Mouse (Mus musculus) T-helper 2 cell (primary cell): Measurements from ENCODE around the gene Grn.

ENCODE experiments used
- in situ Hi-C: fragments of 300-600 bp; cut with MboI, MseI; formaldehyde crosslinking; loops from one replicate; pipeline ENCODE4 v1.15.1; 2025; ENCODE audit warnings: high pct_unique_total_duplicates

Gene Grn

GRCm38 (mm10) chr11:102467041-102467631 is 37.0 kb downstream of the Grn start:
- in situ Hi-C loops, result loop anchor here (10.0 kb wide), 1 partner anchor 532 kb away; no protein-coding TSS in a partner anchor

DNA sequence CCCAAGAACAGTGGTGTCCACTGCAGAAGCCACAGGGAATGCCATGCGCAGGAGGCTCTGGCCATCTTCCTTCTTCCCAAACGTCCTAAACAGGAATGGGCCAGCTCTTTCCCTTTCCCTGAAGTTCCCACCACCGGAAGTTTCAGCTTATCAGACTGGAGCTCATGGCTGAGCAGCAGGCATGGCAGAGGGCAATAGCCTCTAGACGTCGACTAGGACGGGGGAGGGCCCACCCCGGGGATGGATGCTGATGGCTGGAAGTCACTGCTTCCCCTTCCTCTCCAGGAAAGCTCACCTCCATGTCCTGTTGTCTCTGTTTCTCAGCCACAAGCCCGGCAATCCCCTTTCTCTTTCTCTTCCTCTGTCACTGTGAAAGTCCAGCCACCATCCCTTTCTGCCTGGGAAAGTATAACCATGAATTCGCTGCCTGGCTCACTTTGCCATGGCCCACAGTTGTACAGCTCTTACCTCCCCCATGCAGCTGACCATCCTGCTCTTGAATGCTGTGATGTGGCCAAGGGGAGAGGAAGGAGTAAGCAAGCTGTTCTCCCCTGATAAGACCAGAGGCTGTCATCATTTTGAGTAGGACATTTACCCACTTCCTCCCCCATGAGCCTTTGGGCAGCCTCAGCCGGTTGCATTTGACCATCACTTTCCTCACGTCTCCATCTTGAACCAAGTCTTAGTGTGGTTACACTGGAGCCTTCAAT is 39.7 kb downstream of the Grn start, which contains the start of gene Itga2b:
Gene Itga2b (minus strand): TSS at position 475 of the 710 bp plus-strand sequence.
- in situ Hi-C loops, result loop anchor here (10.0 kb wide), 1 partner anchor 535 kb away; no protein-coding TSS in a partner anchor

GRCm38 (mm10) chr11:102475027-102475426 is 44.9 kb downstream of the Grn start:
- in situ Hi-C loops, result no loop called here

- in situ Hi-C loops, result no loop called here
These were observed 48.6 kb downstream of the Grn start for GRCm38 (mm10) chr11:102478671-102479070.

- in situ Hi-C loops, result no loop called here
These were observed 49.5 kb downstream of the Grn start for GRCm38 (mm10) chr11:102479581-102479980.

DNA sequence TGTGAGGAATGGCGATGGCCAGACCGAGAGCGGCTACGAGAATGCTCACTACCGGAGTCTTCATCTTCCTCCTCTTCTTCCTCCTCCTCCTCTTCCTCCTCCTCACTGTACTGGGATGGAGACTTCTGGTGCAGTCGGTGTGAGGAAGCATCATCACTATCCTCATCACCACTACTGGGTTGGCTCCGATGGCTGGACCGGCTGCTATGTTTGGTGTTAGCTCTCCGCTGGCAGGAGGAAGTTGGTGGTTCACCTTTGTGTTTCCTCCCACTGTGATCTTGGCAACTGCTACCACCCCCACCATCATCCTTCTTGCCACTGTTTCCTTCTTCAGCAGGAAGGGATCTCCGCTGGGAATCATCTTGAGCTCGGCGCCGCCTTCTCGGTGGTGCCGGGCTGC is 50.0 kb downstream of the Grn start:
- in situ Hi-C loops, result loop anchor here (10.0 kb wide), 1 partner anchor 165 kb away; no protein-coding TSS in a partner anchor

DNA sequence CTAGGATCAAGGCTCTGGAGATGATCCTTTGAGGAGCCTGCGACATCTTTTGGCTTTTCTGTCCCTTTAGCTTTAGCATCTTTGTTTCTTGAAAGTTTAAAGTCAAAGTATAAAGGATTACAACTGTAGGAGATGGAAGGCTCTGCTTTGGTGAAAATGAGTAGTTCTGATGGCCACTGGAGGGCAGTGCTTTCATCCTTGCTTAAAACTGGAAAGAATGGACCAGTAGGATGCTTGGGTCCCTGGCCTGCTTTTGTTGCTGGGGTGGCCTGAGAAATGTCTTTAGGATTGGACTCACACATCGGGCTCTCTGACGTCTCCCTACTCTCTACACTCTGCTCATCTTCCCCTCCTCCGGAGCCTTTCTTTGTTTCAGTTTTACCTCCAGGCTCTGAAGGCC is 50.8 kb downstream of the Grn start:
- in situ Hi-C loops, result loop anchor here (10.0 kb wide), 1 partner anchor 164 kb away; no protein-coding TSS in a partner anchor

- in situ Hi-C loops, result loop anchor here (10.0 kb wide), 1 partner anchor 163 kb away; no protein-coding TSS in a partner anchor
These were observed 51.7 kb downstream of the Grn start for GRCm38 (mm10) chr11:102481779-102482178.
